Mouse (Mus musculus) stomach, embryonic 14.5 days (tissue): Measurements from ENCODE around the gene Fbxw4. TPM values are rescaled to one million over a fixed set of nuclear protein-coding genes. Genes with fewer than 3 reads are reported as not detected.

Source experiments
- ATAC-seq: fragments of 200-750 bp; cut with Nextera tagmentation; 2 replicates; pipeline ENCODE4 v1.8.0; 2017; ENCODE audit warnings: low read depth, moderate TSS enrichment; ENCODE audit not compliant: insufficient number of reproducible peaks, insufficient read depth, low FRiP score
- H3K27ac ChIP-seq: fragments of 300-500 bp; sonication (generic); 2 replicates; pipeline ENCODE4 v1.5.1; 2014; ENCODE audit warnings: mild to moderate bottlenecking, low read length, moderate library complexity, mixed read lengths
- H3K27me3 ChIP-seq: fragments of 300-500 bp; sonication (generic); 2 replicates; pipeline ENCODE4 v1.6.1; 2014; ENCODE audit warnings: low read length, control low read depth, mixed read lengths; ENCODE audit not compliant: control insufficient read depth, insufficient read depth
- H3K36me3 ChIP-seq: fragments of 300-500 bp; sonication (generic); 2 replicates; pipeline ENCODE4 v1.6.1; 2014; ENCODE audit warnings: mild to moderate bottlenecking, control low read depth, low read length, moderate library complexity, mixed read lengths; ENCODE audit not compliant: control insufficient read depth, insufficient read depth
- H3K4me1 ChIP-seq: fragments of 300-500 bp; sonication (generic); 2 replicates; pipeline ENCODE4 v1.6.1; 2014; ENCODE audit warnings: low read length, control low read depth, mixed read lengths; ENCODE audit not compliant: control insufficient read depth, insufficient read depth
- H3K4me2 ChIP-seq: fragments of 300-500 bp; sonication (generic); replicated peaks from 2 replicates; pipeline ENCODE4 v1.6.1; 2014; ENCODE audit warnings: low read depth, low read length, control low read depth
- H3K4me3 ChIP-seq: fragments of 300-500 bp; sonication (generic); 2 replicates; pipeline ENCODE4 v1.5.1; 2014; ENCODE audit warnings: low read depth, low read length, control low read depth
- H3K9ac ChIP-seq: fragments of 300-500 bp; sonication (generic); replicated peaks from 2 replicates; pipeline ENCODE4 v1.6.1; 2014; ENCODE audit warnings: low read depth, mild to moderate bottlenecking, control low read depth, low read length, moderate library complexity, mixed read lengths
- H3K9me3 ChIP-seq: fragments of 300-500 bp; sonication (generic); 2 replicates; pipeline ENCODE4 v1.6.1; 2016; ENCODE audit warnings: low read depth, low read length, control low read depth; ENCODE audit not compliant: control insufficient read depth
- WGBS: fragments of 180-500 bp; shearing (Covaris S2); extraction: QIAGEN DNeasy Blood & Tissue Kit; methylation state at CpG from one replicate; pipeline ENCODE4 v1.1.7; 2014; 5-methylcytosine and 5-hydroxymethylcytosine counted together
- polyA plus RNA-seq: library from polyadenylated mRNA; unstranded; fragments of >200 nt; fragmentation: Nextera tagmentation; extraction: Ambion mirVana; gene quantifications from 2 replicates; pipeline ENCODE4 v1.2.1, GENCODE M21; 2014

The Fbxw4 gene
- polyA plus RNA-seq, 1 experiment from 2014 or later, result 9.4 TPM

DNA sequence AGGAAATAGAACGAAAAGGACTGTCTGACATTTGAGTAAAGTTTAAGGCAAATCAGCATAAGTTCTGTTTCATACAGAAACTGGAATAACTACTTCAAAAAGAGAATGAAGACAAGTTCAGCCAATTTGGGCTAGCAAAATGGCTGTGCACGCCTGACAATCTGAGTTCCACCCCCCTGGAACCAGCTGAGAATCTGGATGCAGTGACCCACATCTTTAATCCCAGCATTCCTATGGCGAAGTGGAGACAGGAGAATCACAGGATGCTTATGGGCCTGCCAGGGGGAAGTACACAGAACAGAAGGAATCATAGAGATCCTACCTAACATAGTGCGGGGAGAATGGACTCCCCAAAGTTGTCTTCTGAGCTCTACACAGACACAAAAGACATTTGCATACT lies 63.0 kb downstream of the Fbxw4 start:
- ATAC-seq, result no peak
- no peaks in the 10 kb centered on the region for H3K36me3 ChIP-seq
- 86% methylated on average over 4 of the region's 4 CpGs for WGBS

DNA sequence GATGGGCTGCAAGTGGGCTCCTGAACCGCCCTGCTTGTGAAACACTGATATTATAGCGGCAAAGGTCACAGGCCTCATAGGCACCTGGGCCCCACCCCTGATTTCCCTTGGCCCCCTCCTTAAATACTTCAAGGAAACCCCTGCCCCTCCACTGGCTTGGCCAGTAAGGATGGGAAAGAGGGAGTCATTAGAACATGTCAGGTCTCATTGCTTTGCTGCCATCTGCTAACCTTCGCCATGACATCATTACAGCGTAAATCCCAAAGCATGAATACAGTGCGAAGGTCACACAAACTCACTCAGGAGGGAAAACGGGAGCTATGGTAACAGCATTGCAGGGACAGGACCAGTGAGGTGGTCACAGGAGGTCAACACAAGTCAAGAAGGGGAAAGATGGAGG lies 63.7 kb downstream of the Fbxw4 start:
- WGBS, result 84% methylated on average over 6 of the region's 6 CpGs
- Histone ChIP-seq H3K36me3 (no peaks in the 10 kb centered on the region), H3K4me2 (no peak overlapping the region), H3K27ac (no peak overlapping the region), H3K27me3 (no peaks in the 10 kb centered on the region), H3K9me3 (no peaks in the 10 kb centered on the region), H3K4me3 (no peak overlapping the region), H3K9ac (no peak overlapping the region), H3K4me1 (peaks cover 2% of the 10 kb centered on the region)
- no peak for ATAC-seq

More for the DNA sequence above, 63.0 kb downstream of the Fbxw4 start:
- Histone ChIP-seq H3K27ac (no peak overlapping the region), H3K9ac (no peak overlapping the region), H3K4me2 (no peak overlapping the region), H3K27me3 (no peaks in the 10 kb centered on the region), H3K4me1 (no peaks in the 10 kb centered on the region), H3K9me3 (no peaks in the 10 kb centered on the region), H3K4me3 (no peak overlapping the region)

DNA sequence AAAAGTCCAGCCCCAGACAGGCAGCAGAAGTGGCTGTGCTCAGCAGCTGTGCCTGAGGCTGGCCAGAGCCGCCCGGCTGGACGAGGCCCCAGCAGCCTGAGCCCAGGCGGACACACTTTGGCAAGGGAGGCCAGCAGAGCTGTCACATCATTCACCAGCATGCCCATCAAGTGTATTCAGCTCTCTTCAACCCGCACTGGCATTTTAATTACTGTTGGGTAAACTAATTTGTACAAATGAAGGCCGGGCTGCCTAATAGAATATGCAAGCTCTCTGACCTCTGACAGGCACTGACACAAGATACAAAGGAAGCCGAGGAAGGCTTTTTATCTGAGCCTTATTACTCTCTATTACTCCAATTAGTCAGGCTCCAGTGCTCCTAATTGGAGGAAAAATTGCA lies 64.1 kb downstream of the Fbxw4 start:
- no peaks in the 10 kb centered on the region for H3K36me3 ChIP-seq
- no peak overlapping the region for H3K27ac ChIP-seq
- H3K9me3 ChIP-seq, result no peaks in the 10 kb centered on the region
- peaks cover 2% of the 10 kb centered on the region for H3K4me1 ChIP-seq
- ATAC-seq, result no peak
- no peaks in the 10 kb centered on the region for H3K27me3 ChIP-seq
- no peak overlapping the region for H3K4me3 ChIP-seq
- H3K9ac ChIP-seq, result no peak overlapping the region
- no peak overlapping the region for H3K4me2 ChIP-seq
- 42% methylated on average over 7 of the region's 7 CpGs for WGBS

- H3K9ac ChIP-seq, result no peak overlapping the region
- no peaks in the 10 kb centered on the region for H3K27me3 ChIP-seq
- no peak overlapping the region for H3K4me2 ChIP-seq
- no peaks in the 10 kb centered on the region for H3K9me3 ChIP-seq
- no peak overlapping the region for H3K4me3 ChIP-seq
- no peaks in the 10 kb centered on the region for H3K36me3 ChIP-seq
- WGBS, result 92% methylated on average over 6 of the region's 6 CpGs
- no peak overlapping the region for H3K27ac ChIP-seq
- H3K4me1 ChIP-seq, result peaks cover 2% of the 10 kb centered on the region
- ATAC-seq, result no peak
Observed at GRCm38 (mm10) chr19:45595481-45595880, 64.6 kb downstream of the Fbxw4 start.

- ATAC-seq, result no peak
- Histone ChIP-seq H3K27me3 (no peaks in the 10 kb centered on the region), H3K36me3 (no peaks in the 10 kb centered on the region), H3K4me3 (no peak overlapping the region), H3K9ac (no peak overlapping the region), H3K27ac (no peak overlapping the region), H3K4me1 (peaks cover 2% of the 10 kb centered on the region), H3K9me3 (no peaks in the 10 kb centered on the region), H3K4me2 (no peak overlapping the region)
- WGBS, result 87% methylated on average over 7 of the region's 7 CpGs
Observed at GRCm38 (mm10) chr19:45594079-45594478, 66.0 kb downstream of the Fbxw4 start.

GRCm38 (mm10) chr19:45592916-45593315 lies 67.2 kb downstream of the Fbxw4 start:
- WGBS, result 90% methylated on average over 9 of the region's 9 CpGs
- Histone ChIP-seq H3K9me3 (no peaks in the 10 kb centered on the region), H3K27ac (no peak overlapping the region), H3K27me3 (no peaks in the 10 kb centered on the region), H3K4me1 (peaks cover 2% of the 10 kb centered on the region), H3K36me3 (no peaks in the 10 kb centered on the region), H3K9ac (no peak overlapping the region), H3K4me2 (no peak overlapping the region), H3K4me3 (no peak overlapping the region)
- no peak for ATAC-seq

DNA sequence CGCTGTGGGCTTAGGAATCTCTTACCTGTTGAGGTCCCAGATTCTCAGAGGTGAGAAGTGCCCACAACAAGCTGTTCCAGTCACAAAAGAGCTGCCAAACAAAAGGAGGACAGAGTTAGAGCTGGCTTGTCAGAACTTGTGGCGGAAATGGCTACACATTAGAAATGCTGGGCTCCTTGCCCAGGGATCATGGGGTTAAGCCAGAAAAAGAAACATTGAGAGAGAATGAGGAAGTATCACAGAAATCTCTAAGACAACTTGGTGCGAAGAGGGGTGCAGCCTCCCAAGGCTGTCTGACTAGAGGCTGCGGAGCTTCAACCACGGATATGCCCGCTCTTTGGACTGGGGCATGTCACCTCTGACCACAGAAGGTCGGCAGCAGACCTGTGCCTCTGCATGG lies 68.4 kb downstream of the Fbxw4 start:
- no peak for ATAC-seq
- Histone ChIP-seq H3K9ac (no peak overlapping the region), H3K27me3 (no peaks in the 10 kb centered on the region), H3K4me2 (no peak overlapping the region), H3K9me3 (no peaks in the 10 kb centered on the region), H3K27ac (no peak overlapping the region; the same call in 1 of the 2 replicates), H3K4me1 (peaks cover 2% of the 10 kb centered on the region), H3K36me3 (no peaks in the 10 kb centered on the region), H3K4me3 (no peak overlapping the region)
- WGBS, result 58% methylated on average over 7 of the region's 7 CpGs

DNA sequence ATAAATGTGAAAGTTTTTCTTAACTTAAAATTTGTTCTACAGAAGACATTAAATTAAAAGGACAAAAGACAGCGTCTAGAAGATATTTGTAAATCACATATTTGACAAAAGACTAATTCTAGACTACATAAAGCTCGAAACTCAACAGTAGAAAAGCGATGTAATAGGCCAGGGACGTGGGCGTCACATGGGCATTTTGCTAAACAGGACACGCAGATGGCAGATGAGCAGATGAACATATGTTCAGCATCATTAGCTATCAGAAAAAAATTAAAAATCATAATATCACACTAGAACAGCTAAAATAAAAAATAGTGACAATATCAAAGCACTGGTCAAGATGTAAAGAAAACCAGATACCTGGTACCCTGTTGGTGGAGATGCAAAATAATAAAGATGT lies 70.4 kb downstream of the Fbxw4 start:
- WGBS, result 94% methylated on average over 6 of the region's 6 CpGs
- no peak overlapping the region for H3K27ac ChIP-seq
- no peak overlapping the region for H3K4me2 ChIP-seq
- H3K4me1 ChIP-seq, result peaks cover 2% of the 10 kb centered on the region
- no peaks in the 10 kb centered on the region for H3K36me3 ChIP-seq
- no peaks in the 10 kb centered on the region for H3K27me3 ChIP-seq
- no peak overlapping the region for H3K9ac ChIP-seq
- H3K4me3 ChIP-seq, result no peak overlapping the region
- no peak for ATAC-seq
- no peaks in the 10 kb centered on the region for H3K9me3 ChIP-seq

DNA sequence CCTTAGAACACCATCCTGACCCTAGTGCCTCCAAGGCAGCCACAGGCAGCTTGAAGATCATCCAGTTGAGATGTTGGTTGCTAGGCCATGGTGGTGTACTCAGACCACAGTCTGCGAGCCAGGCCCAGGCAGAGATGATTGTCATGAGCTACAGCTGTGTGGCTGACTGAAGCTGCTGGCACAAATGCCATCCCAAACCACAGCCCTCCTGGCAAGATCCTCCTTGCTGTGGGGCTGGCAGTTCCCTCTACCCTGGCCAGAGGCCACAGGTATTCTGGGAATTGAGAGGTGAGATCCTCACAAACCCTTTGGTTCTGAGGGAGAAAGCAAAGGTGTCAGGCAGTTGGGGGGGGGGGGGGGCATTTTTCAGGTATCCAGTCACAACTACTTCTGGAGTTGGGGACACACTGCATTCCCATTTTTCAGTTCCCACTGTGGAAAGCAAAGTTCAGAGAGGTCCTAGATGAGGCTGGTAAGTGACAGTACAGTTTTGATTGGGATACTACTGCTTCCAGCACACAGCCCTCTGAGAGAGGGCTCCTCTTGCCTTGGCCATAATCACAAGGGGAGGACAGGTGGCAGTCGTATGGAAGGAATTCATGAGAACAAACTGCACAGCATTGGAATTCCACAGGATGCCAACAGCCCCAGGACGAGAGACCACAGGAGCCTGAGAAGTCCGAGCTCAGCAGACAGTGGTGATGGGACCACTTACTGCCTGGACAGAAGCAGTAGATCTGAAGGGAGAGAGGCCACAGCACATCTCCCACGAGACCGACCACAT lies 72.4 kb downstream of the Fbxw4 start:
- no peak overlapping the region for H3K4me2 ChIP-seq
- H3K4me3 ChIP-seq, result no peak overlapping the region
- H3K27ac ChIP-seq, result no peak overlapping the region
- H3K36me3 ChIP-seq, result no peaks in the 10 kb centered on the region
- no peak for ATAC-seq
- peaks cover 2% of the 10 kb centered on the region for H3K4me1 ChIP-seq
- no peak overlapping the region for H3K9ac ChIP-seq
- no peaks in the 10 kb centered on the region for H3K27me3 ChIP-seq
- no peaks in the 10 kb centered on the region for H3K9me3 ChIP-seq
- WGBS, result 83% methylated on average over 6 of the region's 6 CpGs
